Mouse (Mus musculus) liver, embryonic 14.5 days (tissue): ENCODE data around the gene Inppl1. TPM values are rescaled to one million over a fixed set of nuclear protein-coding genes. Genes with fewer than 3 reads are reported as not detected.
A peak's percentile ranks its signal among the peaks of the same experiment; 100 is the strongest.

ENCODE experiments used
- ATAC-seq: fragments of 200-750 bp; cut with Nextera tagmentation; 2 replicates; pipeline ENCODE4 v1.8.0; 2017; ENCODE audit warnings: moderate number of reproducible peaks, mild to moderate bottlenecking, moderate library complexity; ENCODE audit not compliant: insufficient read depth
- DNase-seq, 3 experiments: peaks; one replicate each; pipeline ENCODE4 v3.0.0-alpha.2; 2012 to 2013; ENCODE audit warnings: low read depth in 3 of 3, low spot score in 3 of 3
- H3K27ac ChIP-seq: fragments of 300-500 bp; sonication (generic); 2 replicates; pipeline ENCODE4 v1.5.1; 2014; ENCODE audit warnings: moderate library complexity, mild to moderate bottlenecking, control low read depth, inconsistent platforms
- H3K27me3 ChIP-seq: fragments of 300-500 bp; sonication (generic); 2 replicates; pipeline ENCODE4 v1.6.1; 2014; ENCODE audit warnings: mild to moderate bottlenecking, low read length, moderate library complexity; ENCODE audit not compliant: control insufficient read depth, insufficient read depth
- H3K36me3 ChIP-seq: fragments of 300-500 bp; sonication (generic); replicated peaks from 2 replicates; pipeline ENCODE4 v1.6.1; 2014; ENCODE audit warnings: low read depth; ENCODE audit not compliant: control insufficient read depth, insufficient read depth
- H3K4me1 ChIP-seq, 2 experiments: fragments of 200-500 bp in 1 of 2; fragments of 300-500 bp in 1 of 2; sonication (generic) in 1 of 2; replicated peaks; 2 replicates each; pipeline ENCODE4 v1.6.1; 2012 to 2014; ENCODE audit warnings: antibody characterized with exemption in 1 of 2, inconsistent platforms in 1 of 2, low read length in 1 of 2; ENCODE audit not compliant: control insufficient read depth in 2 of 2, insufficient read depth in 2 of 2
- H3K4me2 ChIP-seq: fragments of 300-500 bp; sonication (generic); 2 replicates; pipeline ENCODE4 v1.6.1; 2014; ENCODE audit warnings: low read depth, mild to moderate bottlenecking, control low read depth, moderate library complexity
- H3K4me3 ChIP-seq, 2 experiments: fragments of 200-500 bp in 1 of 2; fragments of 300-500 bp in 1 of 2; sonication (generic) in 1 of 2; 2 replicates each; pipeline ENCODE4 v1.5.1; 2012 to 2014; ENCODE audit warnings: low read depth in 2 of 2, low read length in 2 of 2, mild to moderate bottlenecking in 2 of 2, control low read depth in 1 of 2, inconsistent platforms in 1 of 2, moderate library complexity in 1 of 2; ENCODE audit not compliant: insufficient read depth in 1 of 2
- H3K9ac ChIP-seq: fragments of 300-500 bp; sonication (generic); replicated peaks from 2 replicates; pipeline ENCODE4 v1.6.1; 2014; ENCODE audit warnings: mild to moderate bottlenecking, control low read depth, moderate library complexity
- H3K9me3 ChIP-seq: fragments of 300-500 bp; sonication (generic); 2 replicates; pipeline ENCODE4 v1.6.1; 2016; ENCODE audit warnings: low read length, mixed read lengths; ENCODE audit not compliant: control insufficient read depth
- CTCF ChIP-seq: IDR thresholded peaks from 2 replicates; pipeline ENCODE4 v1.5.1; 2016; ENCODE audit warnings: antibody characterized with exemption, low read depth, control low read depth
- EP300 ChIP-seq: IDR thresholded peaks from 2 replicates; pipeline ENCODE4 v1.6.1; 2016; ENCODE audit warnings: antibody characterized with exemption, low read depth
- WGBS: fragments of 180-500 bp; shearing (Covaris S2); extraction: QIAGEN DNeasy Blood & Tissue Kit; methylation state at CpG from one replicate; pipeline ENCODE4 v1.1.7; 2014; ENCODE audit not compliant: insufficient replicate concordance; 5-methylcytosine and 5-hydroxymethylcytosine counted together
- polyA plus RNA-seq, 2 experiments: library from polyadenylated mRNA; depleted of rRNA in 1 of 2; stranded (reverse) in 1 of 2; unstranded in 1 of 2; fragments of >200 nt; fragmentation: Nextera tagmentation in 1 of 2; extraction: Ambion mirVana in 1 of 2; gene quantifications; 2 replicates each; pipeline versions ENCODE4 v1.2.1 to v1.2.3; 2012 to 2014

Gene Inppl1
- polyA plus RNA-seq, 2 experiments, result 0.69 to 4.4 TPM

GRCm38 (mm10) chr7:101830373-101830772 lies 7.7 kb downstream of the Inppl1 start:
- H3K4me2 ChIP-seq, result no peak overlapping the region
- no peak overlapping the region for H3K9ac ChIP-seq
- H3K27me3 ChIP-seq, result peaks cover 1% of the 10 kb centered on the region; the same call in 1 of the 2 replicates
- H3K4me1 ChIP-seq, result no peaks in the 10 kb centered on the region
- no peak for DNase-seq
- no peaks in the 10 kb centered on the region for H3K36me3 ChIP-seq
- H3K9me3 ChIP-seq, result no peaks in the 10 kb centered on the region
- no peak overlapping the region for H3K27ac ChIP-seq
- no peak overlapping the region for H3K4me3 ChIP-seq
- 80% methylated on average over 3 of the region's 3 CpGs for WGBS
- TF ChIP-seq CTCF (peak; percentile 29), EP300 (no peak)
- ATAC-seq, result no peak

- no peaks in the 10 kb centered on the region for H3K9me3 ChIP-seq
- no peak overlapping the region for H3K4me2 ChIP-seq
- no peaks in the 10 kb centered on the region for H3K36me3 ChIP-seq
- TF ChIP-seq EP300, result no peak
- TF ChIP-seq CTCF, result no peak
- 80% methylated on average over 18 of the region's 18 CpGs for WGBS
- ATAC-seq, result no peak
- no peak overlapping the region for H3K4me3 ChIP-seq
- peaks cover 45% of the 10 kb centered on the region for H3K27me3 ChIP-seq
- no peaks in the 10 kb centered on the region for H3K4me1 ChIP-seq
- H3K27ac ChIP-seq, result no peak overlapping the region
- no peak overlapping the region for H3K9ac ChIP-seq
- no peak for DNase-seq
Measured at GRCm38 (mm10) chr7:101823758-101824630, 14.0 kb downstream of the Inppl1 start.

DNA sequence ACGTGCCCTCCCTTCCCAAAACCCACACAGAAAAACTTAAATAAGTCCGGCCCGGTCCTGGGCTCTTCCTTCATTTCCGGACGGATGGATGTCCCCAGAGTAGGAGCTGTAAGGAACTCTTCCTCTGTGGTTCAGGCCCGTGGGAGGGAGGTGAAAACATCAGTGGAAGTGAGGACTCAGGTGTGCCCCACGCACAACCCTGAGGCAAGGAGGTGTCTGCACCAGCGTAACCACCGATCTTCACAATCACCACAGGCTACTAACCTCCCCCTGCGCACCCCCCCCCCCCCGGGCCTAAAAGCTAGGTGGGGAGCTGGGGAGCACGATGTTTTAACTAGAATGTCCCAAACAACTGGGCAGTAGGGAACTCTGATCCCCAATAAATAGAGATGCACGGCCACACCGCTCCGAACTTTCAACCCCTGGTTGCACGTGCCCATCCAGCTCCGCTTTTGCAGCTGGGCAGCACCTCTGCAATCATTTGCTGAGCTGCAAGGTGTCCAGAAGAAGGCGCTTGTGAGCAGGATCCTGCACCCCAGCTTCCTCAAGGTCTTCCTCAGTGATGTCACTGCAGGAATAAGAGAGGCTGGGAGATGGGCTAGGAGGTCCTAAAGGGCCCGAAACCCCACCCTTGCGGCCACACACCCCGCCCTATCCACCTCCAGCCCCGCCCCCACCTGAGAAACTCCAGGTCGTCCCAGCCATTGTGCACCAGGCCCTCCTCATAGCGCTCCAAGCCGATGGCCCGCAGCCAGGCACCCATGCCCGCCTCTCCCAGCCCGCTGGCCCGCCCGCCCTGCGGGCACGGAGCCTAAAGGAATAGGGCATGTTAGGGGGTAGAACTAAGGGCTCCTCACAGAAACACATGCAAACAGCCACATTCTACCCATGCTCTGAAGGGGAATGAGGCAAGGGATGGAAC lies 14.9 kb downstream of the Inppl1 start:
- Histone ChIP-seq H3K9ac (no peak overlapping the region), H3K4me2 (no peak overlapping the region), H3K9me3 (no peaks in the 10 kb centered on the region), H3K27me3 (peaks cover 54% of the 10 kb centered on the region), H3K27ac (no peak overlapping the region), H3K4me3 (no peak overlapping the region), H3K36me3 (no peaks in the 10 kb centered on the region), H3K4me1 (no peaks in the 10 kb centered on the region)
- 52% methylated on average over 32 of the region's 32 CpGs for WGBS
- ATAC-seq (0 out of 2 replicates have a peak, but pooled peaks have one; percentile 18), DNase-seq (no peak)
- peak; percentile 31 for TF ChIP-seq CTCF
- TF ChIP-seq EP300, result no peak

- Histone ChIP-seq H3K4me1 (no peaks in the 10 kb centered on the region), H3K27ac (no peak overlapping the region), H3K4me2 (peak overlapping the region; percentile 56), H3K27me3 (peaks cover 67% of the 10 kb centered on the region), H3K9ac (no peak overlapping the region), H3K4me3 (peak overlapping the region in 1 of 2 experiments; percentile 37; a peak in 3 of 4 replicates), H3K36me3 (no peaks in the 10 kb centered on the region), H3K9me3 (no peaks in the 10 kb centered on the region)
- under 1% methylated on average over 71 of the region's 71 CpGs for WGBS
- ATAC-seq (peak; percentile 33; the same call in 1 of the 2 replicates), DNase-seq (no peak)
- TF ChIP-seq EP300, result no peak
- no peak for TF ChIP-seq CTCF
Measured at GRCm38 (mm10) chr7:101821571-101822501, 16.2 kb downstream of the Inppl1 start.
